Mouse (Mus musculus) natural killer cell, adult 2 months (primary cell): ENCODE data around the gene Ntf5.
"Not testable (repeated sequence)": the region's sequence is repeated elsewhere in the genome, so short reads cannot be mapped to it uniquely, and the experiment has no call there.

Source experiments
- DNase-seq, 2 experiments: peaks; one replicate each; pipeline ENCODE4 v3.0.0; 2022; ENCODE audit warnings: low spot score in 2 of 2

Ntf5 gene

GRCm38 (mm10) chr7:45413113-45413863 is at the start of gene Ntf5:
Ntf5 (plus strand) TSS chr7:45413695.
- no peak for DNase-seq

GRCm38 (mm10) chr7:45363983-45364382 is 49.5 kb upstream of the Ntf5 start:
- no peak for DNase-seq

- DNase-seq, result no peak
Observed at GRCm38 (mm10) chr7:45365742-45366651, 47.5 kb upstream of the Ntf5 start.

GRCm38 (mm10) chr7:45366652-45367019 is 46.9 kb upstream of the Ntf5 start, which contains the start of gene Ppfia3:
Ppfia3 (minus strand) TSS chr7:45367019.
- DNase-seq, result no peak

- DNase-seq, result peak; percentile 98
Observed at GRCm38 (mm10) chr7:45367020-45367880, 46.2 kb upstream of the Ntf5 start.

DNA sequence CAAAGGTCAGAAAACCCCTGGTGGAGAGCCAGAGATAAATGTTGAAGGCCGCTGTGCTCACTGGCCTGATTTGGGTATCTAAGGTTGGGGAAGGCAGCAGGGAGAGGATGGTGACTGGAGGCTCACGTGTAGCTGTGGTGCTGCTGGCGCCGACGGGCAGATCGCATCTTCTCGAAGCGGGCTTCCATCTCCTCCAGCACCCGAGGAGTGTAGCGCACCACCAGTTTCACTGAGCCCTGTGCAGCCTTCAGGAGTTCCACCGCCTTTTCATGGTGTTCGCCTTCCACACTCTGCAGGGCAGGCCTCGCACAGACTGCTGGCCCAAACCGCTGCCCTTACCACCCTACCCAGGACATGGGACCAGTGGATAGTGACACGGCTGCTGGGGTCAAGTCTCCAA is 45.3 kb upstream of the Ntf5 start:
- no peak for DNase-seq

DNA sequence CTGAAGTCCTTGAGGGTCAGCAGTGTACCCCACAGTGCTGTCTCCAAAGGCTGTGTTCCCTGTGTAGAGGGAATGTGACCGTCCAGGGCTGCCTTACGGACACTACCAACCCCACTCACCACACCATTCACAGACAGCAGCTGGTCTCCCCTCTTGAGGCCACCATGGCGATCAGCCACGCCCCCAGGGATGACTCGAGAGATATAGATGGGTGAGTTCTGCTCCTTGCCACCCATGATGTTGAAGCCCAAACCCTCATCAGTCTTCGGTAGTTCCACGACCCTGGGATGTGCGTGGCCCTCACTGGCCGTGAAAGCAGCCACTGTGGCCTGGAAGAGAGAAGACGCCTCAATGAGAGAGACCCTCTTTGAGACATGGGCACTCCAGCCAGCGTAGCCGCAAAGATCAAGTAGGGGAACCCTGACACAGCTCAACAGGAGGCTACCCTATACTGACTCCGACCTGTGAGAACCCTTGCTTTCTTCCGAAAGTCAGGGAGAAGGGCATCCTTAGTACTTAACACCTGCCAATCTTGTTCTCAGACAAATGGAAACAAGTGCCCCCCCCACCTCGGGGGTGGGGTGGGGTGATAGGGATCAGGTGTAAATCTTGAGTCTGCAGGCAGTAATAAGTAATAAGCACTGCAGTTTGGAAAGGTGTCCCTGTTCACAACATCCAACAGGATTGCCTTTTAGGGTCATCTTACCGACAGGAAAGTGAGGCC is 44.3 kb upstream of the Ntf5 start:
- DNase-seq, result no peak

DNA sequence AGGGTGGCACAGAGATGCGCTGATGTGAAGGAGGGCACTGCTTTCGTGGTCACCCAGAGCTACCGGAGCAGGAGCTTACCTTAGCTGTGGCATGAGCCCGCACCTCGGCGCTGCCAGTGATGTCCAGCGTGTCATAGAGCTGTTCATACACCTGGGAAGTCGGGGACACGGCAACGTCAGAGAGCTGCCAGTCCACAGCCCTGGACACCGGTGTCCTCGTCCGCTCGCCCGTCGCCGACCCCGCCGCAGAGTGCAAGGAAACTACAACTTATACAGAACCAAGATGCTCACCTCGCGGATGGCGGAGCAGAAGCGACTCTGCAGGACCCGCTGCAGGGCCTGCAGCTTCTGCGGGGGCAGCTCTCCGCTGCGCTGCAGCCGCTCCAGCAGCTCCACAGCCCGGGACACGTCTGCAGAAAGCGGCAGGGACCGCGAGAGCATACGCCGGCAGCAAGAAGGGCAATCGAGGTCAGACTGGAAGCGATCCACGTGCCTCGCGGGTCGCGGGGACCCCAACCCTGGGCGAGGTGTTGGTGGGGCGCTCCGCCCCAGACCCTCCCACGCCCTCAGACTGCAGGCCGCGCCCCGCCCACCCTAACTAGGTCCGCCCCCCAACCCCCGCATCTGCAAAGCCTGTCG is 43.5 kb upstream of the Ntf5 start:
- no peak for DNase-seq

DNA sequence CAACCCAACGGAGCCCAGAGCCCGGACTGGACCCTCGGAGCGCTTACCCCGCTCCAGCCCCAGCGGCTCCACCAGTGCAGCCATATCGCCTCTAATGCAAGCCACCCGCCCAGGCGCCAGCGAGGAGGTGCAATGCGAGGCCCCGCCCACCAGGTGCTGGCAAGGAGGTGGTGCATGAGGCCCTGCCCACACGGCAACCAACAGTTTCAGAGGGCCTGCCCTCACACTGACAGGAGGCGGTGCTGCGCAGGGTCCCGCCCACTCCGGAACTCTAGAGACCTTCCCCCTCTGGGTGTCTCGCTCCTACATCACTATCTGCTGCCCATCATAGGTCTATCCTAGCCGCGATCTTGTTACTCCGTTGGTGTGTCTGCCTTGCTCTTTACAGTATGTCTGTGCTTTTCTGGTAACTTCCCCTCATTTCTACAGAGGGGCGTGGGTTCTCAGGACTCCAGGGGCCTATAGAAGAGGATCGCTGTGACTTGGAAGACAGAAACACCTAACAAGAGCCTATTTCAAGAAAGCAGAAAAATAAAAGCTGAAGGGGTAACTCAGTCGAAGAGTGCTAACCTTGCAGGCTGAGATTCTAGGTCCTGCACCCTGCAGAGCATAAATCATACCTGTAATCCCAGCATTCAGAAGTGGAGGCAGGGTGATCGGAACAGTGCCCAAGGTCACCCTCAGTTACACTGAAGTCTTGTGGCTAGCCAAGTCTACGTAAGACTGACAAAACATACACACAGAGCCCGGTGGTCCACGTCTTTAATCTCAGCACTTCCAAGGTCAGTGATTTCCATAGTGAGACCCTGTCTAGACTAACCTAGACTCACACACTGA is 42.8 kb upstream of the Ntf5 start, which contains the start of gene Lin7b:
Gene Lin7b, minus strand, starts transcription at position 109 of the 837 bp plus-strand sequence.
- peak; percentile 78 to 89 for DNase-seq

GRCm38 (mm10) chr7:45372371-45372770 is 41.1 kb upstream of the Ntf5 start:
- no peak for DNase-seq

DNA sequence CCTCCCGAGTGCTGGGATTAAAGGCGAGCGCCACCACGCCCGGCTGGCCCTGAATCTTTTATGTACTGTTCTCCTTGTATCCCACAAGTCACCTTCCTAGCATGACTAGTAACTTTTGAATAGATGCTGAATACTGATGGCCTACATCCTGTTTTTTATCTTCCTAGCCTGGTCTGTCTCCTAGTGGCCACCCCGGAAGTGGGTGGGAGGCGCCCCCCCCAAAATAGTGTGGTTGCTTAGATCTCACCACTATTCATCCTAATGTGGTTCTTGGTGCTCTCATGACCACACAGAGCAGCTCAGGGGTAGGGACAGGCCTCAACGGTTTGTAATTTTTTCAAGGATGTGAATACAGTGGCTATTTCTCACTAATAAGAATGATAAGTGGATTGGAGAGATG is 38.9 kb upstream of the Ntf5 start:
- no peak for DNase-seq

GRCm38 (mm10) chr7:45376057-45376456 is 37.4 kb upstream of the Ntf5 start:
- no peak for DNase-seq

DNA sequence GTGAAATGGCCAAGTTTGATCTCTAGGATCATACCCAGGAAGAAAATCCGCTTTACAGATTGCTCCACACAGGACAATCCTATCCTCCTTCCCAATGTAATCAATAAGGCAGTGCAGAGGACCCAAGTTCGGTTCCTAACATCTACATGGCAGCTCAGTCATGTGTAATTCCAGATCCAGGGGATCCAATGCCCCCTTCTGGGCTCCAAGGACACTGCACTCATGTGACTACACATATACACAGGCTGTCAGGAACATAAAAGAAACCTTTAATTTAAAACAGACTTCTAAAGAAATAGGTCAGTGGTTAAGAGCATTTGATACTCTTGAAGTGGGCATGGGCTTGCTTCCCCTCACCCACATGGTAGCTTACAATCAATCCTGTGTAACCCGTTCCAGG is 27.4 kb upstream of the Ntf5 start:
- no peak for DNase-seq

GRCm38 (mm10) chr7:45395129-45395541 is 18.4 kb upstream of the Ntf5 start:
- no peak for DNase-seq

DNA sequence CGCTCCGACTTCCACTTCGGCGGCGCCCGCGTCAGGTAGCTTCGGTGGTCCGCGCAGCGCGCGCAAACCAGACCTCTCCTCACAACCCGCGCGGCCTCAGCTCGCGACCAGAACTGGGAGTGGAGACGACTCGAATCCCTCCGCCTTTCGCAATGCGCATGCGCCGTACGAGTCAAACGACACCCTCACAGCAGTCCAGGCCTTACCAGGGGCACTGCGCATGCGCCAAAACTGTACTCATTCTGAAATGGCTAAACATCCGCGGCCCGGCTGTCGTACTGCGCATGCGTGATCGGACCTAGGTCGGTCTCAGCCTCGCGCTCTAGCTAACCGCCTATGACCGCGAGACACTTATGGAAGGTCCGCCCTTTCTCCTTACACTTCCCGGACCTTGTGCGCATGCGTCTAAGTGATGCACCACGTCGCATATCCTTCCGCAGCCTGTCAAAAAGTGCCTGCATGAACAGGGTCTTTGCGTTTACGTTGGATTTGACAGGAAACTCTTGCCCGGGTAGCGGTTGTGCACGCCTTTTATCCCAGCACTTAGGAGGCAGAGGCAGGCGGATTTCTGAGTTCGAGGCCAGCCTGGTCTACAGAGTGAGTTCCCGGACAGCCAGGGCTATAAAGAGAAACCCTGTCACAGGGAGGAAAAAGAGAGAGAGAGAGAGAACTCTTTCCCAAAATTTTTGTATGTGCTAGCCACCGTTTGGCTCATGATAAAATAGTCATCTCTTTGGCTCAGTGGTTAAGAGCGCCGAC is 17.7 kb upstream of the Ntf5 start, which contains the start of gene Snrnp70:
Gene Snrnp70, minus strand, starts transcription at position 165 of the 759 bp plus-strand sequence.
- peak; percentile 100 for DNase-seq

DNA sequence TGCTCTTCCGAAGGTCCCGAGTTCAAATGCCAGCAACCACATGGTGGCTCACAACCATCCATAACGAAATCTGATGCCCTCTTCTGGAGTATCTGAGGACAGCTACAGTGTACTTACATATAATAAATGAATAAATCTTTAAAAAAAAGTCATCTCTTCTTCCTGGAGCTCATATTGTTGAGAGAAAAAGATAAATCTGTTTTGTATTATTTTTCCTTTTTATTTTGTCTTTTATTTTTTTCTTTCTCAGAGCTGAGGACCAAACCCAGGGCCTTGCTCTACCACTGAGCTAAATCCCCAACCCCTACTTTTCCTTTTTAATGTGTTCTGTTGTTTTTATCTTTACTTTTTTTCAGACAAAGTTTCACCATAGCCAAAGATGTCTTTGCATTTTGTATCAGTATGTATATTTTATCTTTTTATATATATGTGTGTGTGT is 17.1 kb upstream of the Ntf5 start:
- DNase-seq, result not testable (repeated sequence)

GRCm38 (mm10) chr7:45396787-45397186 is 16.7 kb upstream of the Ntf5 start:
- no peak for DNase-seq

DNA sequence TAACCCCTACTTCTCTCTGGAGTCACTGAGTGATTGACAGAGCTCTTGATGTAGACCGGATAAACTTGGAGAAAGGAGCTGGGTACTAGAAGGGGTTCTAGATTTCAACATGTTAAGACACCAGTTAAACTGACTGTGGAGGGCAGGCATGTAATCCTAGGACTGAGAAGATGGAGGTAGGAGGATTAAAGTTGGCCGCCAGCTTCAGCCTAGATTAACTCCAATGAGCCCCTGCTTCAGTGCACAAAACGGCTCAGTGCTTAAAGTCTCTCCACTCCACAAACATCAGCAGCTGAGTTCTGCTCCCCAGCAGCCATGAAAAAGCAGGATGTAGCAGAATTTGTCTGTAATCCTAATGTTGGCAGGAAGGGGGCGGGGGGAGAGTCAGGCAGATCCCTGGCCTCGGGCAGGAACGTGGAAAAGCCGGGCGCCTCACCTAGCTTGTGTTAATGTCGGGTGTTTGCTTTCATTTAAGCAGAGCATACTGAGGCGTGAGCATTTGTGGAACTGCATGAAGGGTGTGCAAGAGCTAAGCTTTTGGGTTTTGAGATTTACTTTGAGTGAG is 11.9 kb upstream of the Ntf5 start:
- DNase-seq, result no peak
